Mouse (Mus musculus) neural tube, embryonic 13.5 days (tissue): ENCODE measurements at regions not wholly inside any gene's neighbourhood (a gene's known extent, or its start where the extent isn't known, plus 50 kb on each side); places are given as distances from the start of the nearest gene placed in this dataset.

Experiments
- ATAC-seq: fragments of 200-750 bp; cut with Nextera tagmentation; 2 replicates; pipeline ENCODE4 v1.8.0; 2017; ENCODE audit warnings: low read depth, mild to moderate bottlenecking, moderate TSS enrichment, moderate library complexity
- H3K27ac ChIP-seq: fragments of 300-500 bp; sonication (generic); replicated peaks from 2 replicates; pipeline ENCODE4 v1.5.1; 2015; ENCODE audit warnings: moderate library complexity, mild to moderate bottlenecking, inconsistent platforms
- H3K27me3 ChIP-seq: fragments of 300-500 bp; sonication (generic); 2 replicates; pipeline ENCODE4 v1.6.1; 2015; ENCODE audit warnings: mild to moderate bottlenecking, inconsistent platforms
- H3K36me3 ChIP-seq: fragments of 300-500 bp; sonication (generic); 2 replicates; pipeline ENCODE4 v1.6.1; 2015; ENCODE audit warnings: mild to moderate bottlenecking, inconsistent platforms
- H3K4me1 ChIP-seq: fragments of 300-500 bp; sonication (generic); replicated peaks from 2 replicates; pipeline ENCODE4 v1.6.1; 2015; ENCODE audit warnings: inconsistent platforms
- H3K4me2 ChIP-seq: fragments of 300-500 bp; sonication (generic); 2 replicates; pipeline ENCODE4 v1.6.1; 2015; ENCODE audit warnings: inconsistent platforms, mild to moderate bottlenecking, moderate library complexity
- H3K4me3 ChIP-seq: fragments of 300-500 bp; sonication (generic); 2 replicates; pipeline ENCODE4 v1.5.1; 2015; ENCODE audit warnings: mild to moderate bottlenecking, inconsistent platforms
- H3K9ac ChIP-seq: fragments of 300-500 bp; sonication (generic); 2 replicates; pipeline ENCODE4 v1.6.1; 2015; ENCODE audit warnings: moderate library complexity, mild to moderate bottlenecking, inconsistent platforms
- H3K9me3 ChIP-seq: fragments of 300-500 bp; sonication (generic); 2 replicates; pipeline ENCODE4 v1.6.1; 2016; ENCODE audit warnings: inconsistent platforms
- WGBS: fragments of 180-500 bp; shearing (Covaris S2); methylation state at CpG from one replicate; pipeline ENCODE4 v1.1.7; 2015; 5-methylcytosine and 5-hydroxymethylcytosine counted together

DNA sequence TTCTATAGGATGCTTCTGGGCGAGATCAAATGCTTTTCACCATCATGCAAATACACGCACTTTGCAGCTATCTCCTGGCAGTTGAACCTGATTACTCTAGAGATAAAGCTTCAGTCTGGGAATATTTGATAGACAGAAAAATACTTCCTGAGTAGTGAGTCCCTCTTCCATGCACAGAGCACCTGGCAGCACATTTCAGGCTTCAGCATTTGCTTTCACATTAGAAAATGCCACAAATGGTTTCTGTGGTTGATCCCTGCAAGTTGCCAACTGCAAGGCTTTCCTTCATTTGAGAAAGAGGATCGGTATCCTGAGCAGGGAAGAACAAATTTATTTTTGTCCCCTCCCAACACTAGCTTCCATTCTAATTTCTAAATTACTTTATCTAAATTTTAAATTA lies 155.5 kb upstream of the Negr1 start:
- no peak for ATAC-seq
- H3K9me3 ChIP-seq = no peaks in the 10 kb centered on the region
- H3K4me3 ChIP-seq = no peak overlapping the region
- H3K9ac ChIP-seq = no peak overlapping the region
- no peaks in the 10 kb centered on the region for H3K27me3 ChIP-seq
- no peak overlapping the region for H3K27ac ChIP-seq
- no peak overlapping the region for H3K4me2 ChIP-seq
- no peaks in the 10 kb centered on the region for H3K36me3 ChIP-seq
- WGBS = 91% methylated on average over 3 of the region's 3 CpGs
- no peaks in the 10 kb centered on the region for H3K4me1 ChIP-seq

DNA sequence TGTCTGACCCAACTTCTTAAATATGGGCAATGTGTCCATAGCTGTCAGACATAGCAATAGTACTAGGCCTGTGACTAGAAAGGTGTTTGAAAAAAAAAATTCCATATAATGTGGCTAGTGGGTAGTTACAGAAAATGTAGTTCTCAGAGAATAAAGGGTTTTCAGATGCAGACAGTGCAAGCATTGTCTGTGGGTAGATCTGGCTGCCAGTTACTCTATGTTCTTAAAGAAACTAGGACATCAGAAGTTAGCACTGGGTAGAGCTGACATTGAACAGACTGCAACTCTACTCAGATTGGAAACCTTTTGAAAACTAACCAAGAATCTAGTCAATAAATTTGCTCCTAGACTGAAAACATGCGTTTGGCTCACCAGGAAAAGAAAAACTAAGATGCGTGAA lies 154.5 kb upstream of the Negr1 start:
- Histone ChIP-seq H3K36me3 (no peaks in the 10 kb centered on the region), H3K4me1 (no peaks in the 10 kb centered on the region), H3K9ac (no peak overlapping the region), H3K4me2 (no peak overlapping the region), H3K27ac (no peak overlapping the region), H3K4me3 (no peak overlapping the region), H3K27me3 (no peaks in the 10 kb centered on the region), H3K9me3 (no peaks in the 10 kb centered on the region)
- no peak for ATAC-seq
- 90% methylated on average over 2 of the region's 2 CpGs for WGBS

DNA sequence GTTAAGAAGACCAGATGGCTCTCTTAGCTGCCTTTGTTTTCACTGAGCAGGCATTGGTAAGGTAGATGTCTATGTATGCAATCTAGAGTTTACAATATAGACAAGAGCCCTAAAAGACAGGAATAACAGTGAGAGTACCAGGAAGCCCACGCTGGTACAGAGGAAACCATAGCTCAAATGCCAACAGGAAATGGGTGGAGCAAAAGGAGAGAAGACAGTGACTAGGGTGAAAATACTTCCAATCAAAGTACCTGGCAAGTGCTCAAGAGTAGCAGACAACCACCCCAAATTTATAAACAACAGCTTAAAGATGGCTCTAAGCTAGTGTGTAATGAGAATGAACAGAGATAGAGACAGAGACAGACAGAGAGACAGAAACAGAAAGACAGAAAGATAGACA lies 151.5 kb upstream of the Negr1 start:
- H3K9me3 ChIP-seq = no peaks in the 10 kb centered on the region
- WGBS = 66% methylated on average over 1 of the region's 1 CpGs
- H3K4me1 ChIP-seq = no peaks in the 10 kb centered on the region
- H3K27ac ChIP-seq = no peak overlapping the region
- H3K27me3 ChIP-seq = no peaks in the 10 kb centered on the region
- no peak overlapping the region for H3K9ac ChIP-seq
- no peak for ATAC-seq
- no peaks in the 10 kb centered on the region for H3K36me3 ChIP-seq
- no peak overlapping the region for H3K4me3 ChIP-seq
- no peak overlapping the region for H3K4me2 ChIP-seq

DNA sequence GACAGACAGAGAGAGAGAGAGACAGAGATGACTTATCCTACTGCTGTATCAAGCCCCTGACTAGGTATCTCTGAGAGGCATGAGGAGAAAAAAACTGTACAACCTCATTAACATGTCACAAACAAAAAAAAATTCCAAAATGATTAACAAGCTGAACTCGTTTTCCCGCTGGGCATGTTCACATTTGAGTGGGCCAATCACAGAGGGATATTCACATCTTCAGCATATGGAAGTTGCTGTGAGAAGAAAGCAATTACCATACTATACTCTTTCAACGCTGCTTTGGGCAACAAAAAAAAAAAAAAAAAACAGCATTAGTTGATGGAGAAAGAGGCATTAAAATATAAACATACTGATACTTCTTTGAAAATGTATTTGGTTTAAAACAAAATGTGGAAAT lies 148.8 kb upstream of the Negr1 start:
- H3K36me3 ChIP-seq = no peaks in the 10 kb centered on the region
- no peak overlapping the region for H3K4me3 ChIP-seq
- H3K27ac ChIP-seq = no peak overlapping the region
- WGBS = 71% methylated on average over 3 of the region's 3 CpGs
- ATAC-seq = no peak
- no peaks in the 10 kb centered on the region for H3K9me3 ChIP-seq
- H3K4me2 ChIP-seq = no peak overlapping the region
- H3K27me3 ChIP-seq = no peaks in the 10 kb centered on the region
- no peak overlapping the region for H3K9ac ChIP-seq
- no peaks in the 10 kb centered on the region for H3K4me1 ChIP-seq

DNA sequence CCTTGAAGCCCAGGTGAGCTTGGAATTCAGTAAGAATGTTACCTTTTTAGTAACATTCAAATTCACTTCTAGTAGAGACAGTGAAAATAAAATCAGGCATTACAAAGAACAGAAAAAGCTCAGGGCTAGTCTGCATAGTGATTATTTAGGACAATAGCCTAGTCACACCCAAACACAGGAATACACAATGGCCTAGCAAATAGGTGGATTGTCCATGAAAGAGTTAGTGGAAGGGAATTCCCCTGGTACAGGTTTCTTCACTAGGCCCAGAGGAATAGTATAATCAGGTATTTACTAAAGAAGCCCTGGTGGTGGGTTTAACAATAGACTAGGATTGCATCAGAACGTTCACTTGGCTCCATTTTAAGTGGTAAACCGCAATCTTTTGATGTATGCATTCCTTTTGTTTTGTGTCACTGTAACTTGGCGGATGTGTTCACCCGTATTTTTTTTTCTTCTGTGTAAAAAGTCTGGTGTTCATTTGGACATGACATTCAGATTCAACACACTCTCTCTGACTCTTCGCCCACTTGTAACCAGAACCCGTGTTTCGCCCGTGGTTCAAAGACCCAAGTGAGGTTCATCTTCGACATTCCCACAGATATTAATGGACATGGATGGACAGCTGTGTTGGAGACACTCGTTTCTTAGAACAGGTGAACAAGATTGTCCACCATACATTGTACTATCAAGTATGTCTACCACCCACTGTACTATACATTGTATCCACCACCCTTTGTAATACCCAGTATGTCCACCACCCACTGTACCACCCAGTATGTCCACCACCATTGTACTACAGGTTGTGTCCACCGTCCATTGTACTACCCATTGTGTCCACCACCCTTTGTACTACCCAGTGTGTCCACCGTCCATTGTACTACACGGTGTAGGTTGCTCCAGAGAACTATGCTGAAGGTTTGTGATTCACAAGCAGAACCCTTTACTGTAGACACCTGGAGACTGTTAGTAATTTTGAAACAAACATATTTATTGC lies 146.9 kb upstream of the Negr1 start:
- no peak for ATAC-seq
- H3K4me3 ChIP-seq = no peak overlapping the region
- no peak overlapping the region for H3K4me2 ChIP-seq
- no peaks in the 10 kb centered on the region for H3K27me3 ChIP-seq
- H3K9ac ChIP-seq = no peak overlapping the region
- H3K36me3 ChIP-seq = no peaks in the 10 kb centered on the region
- no peaks in the 10 kb centered on the region for H3K9me3 ChIP-seq
- no peaks in the 10 kb centered on the region for H3K4me1 ChIP-seq
- WGBS = 91% methylated on average over 13 of the region's 13 CpGs
- no peak overlapping the region for H3K27ac ChIP-seq

DNA sequence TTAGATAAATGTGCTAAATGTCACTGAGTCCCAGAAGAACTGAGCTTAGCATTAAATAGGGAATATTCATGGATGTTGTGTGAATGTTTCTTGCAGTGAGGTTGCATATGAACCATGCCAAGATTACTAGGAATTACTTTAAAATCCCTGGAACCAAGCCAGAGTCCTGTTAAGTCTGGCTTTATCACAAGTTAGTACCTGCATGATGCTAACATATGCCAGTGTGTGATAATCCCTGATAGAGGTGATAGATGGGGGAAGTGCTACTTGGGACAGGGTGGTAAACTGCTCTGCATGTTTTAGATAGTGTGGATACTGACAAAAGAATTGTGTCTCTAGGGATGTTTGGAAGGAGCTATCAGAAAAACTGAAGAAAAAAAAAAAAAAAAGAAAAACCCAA lies 143.5 kb upstream of the Negr1 start:
- Histone ChIP-seq H3K27ac (no peak overlapping the region), H3K36me3 (no peaks in the 10 kb centered on the region), H3K4me1 (no peaks in the 10 kb centered on the region), H3K4me3 (no peak overlapping the region), H3K9me3 (no peaks in the 10 kb centered on the region), H3K9ac (no peak overlapping the region), H3K4me2 (no peak overlapping the region), H3K27me3 (no peaks in the 10 kb centered on the region)
- ATAC-seq = no peak

DNA sequence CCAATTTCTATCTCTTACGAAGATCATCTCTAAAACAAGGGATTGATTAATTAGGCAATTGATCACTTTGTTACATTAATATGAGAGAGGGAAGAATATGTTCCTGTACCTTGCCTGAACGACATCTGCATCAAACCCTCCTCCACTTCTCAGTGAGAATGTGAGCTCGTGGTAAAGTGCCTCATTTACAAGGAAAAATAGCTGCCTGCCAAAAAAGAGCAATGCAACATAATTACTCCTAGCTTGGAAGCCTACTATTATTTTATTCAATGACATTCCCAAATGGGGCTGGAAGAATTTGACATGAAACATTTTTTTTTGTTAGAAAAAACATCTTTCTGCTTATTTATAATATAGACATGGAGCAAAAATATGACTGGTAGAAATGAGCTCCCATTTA lies 138.5 kb upstream of the Negr1 start:
- no peak overlapping the region for H3K4me2 ChIP-seq

DNA sequence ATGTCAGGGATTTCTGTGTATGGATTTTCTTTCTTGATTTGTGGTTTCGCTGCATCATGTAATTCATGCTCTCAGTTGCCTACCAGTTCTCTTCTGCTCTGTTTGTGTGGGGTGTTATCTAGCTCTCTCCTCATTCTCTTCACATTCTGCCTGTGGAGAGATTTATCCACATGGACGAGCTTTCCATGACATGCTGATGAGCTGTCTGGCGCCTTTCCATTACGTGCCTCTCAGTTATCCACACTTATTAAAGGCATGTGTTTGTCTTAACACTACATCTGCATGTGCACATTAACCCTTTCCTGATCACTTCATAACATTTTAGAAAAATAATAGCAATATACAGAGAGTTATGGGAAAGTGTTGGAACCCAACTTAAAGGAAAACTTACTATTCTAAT lies 106.6 kb upstream of the Negr1 start:
- ATAC-seq = no peak
- Histone ChIP-seq H3K27ac (no peak overlapping the region), H3K9ac (no peak overlapping the region), H3K27me3 (no peaks in the 10 kb centered on the region), H3K4me2 (no peak overlapping the region), H3K4me1 (no peaks in the 10 kb centered on the region), H3K4me3 (no peak overlapping the region), H3K36me3 (no peaks in the 10 kb centered on the region), H3K9me3 (no peaks in the 10 kb centered on the region)
- WGBS = 52% methylated on average over 4 of the region's 4 CpGs

More for the DNA sequence above, 138.5 kb upstream of the Negr1 start:
- Histone ChIP-seq H3K4me1 (no peaks in the 10 kb centered on the region), H3K9me3 (no peaks in the 10 kb centered on the region), H3K27ac (no peak overlapping the region), H3K27me3 (no peaks in the 10 kb centered on the region), H3K4me3 (no peak overlapping the region), H3K36me3 (no peaks in the 10 kb centered on the region), H3K9ac (no peak overlapping the region)
- no peak for ATAC-seq
- WGBS = 65% methylated on average over 3 of the region's 3 CpGs

DNA sequence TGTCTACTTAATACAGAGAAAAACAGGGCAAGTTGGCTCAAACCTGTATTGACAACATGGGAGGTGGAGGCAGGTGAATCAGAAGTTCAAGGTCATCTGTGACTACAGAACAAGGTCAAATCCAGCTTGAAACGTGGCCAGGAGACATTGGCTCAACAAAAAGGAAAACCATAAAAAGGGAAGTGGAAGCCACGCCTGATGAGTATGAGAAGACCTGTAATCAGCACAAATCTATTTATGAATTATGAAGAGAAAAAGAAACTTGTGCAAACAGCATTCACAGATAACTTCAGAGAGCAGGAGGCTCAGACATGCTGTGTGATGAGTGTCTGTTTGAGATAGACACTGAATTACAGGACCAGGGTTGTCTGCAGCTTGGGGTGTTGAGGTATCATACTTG lies 98.3 kb upstream of the Negr1 start:
- WGBS = 78% methylated on average over 2 of the region's 2 CpGs

DNA sequence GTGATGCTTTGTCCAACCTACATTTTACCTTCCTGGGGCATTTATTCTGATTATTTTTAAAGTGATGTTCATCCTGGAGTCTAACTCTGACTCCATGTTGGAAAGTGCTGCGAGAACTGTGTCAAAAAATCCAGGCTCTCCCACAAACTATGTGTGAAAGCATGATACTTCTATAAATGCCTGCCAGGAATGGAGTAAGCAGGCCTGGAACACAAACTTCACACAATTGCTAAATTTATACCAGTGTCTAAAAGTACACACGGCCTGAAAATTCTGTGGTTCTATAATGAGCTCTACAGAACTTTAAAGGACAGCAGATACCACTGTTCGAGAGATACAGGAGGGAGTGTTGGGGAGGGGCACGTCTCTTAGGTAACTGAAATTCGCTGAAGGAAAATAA lies 96.0 kb upstream of the Negr1 start:
- H3K9me3 ChIP-seq = no peaks in the 10 kb centered on the region
- no peak for ATAC-seq
- WGBS = 85% methylated on average over 5 of the region's 5 CpGs

More for the DNA sequence above, 98.3 kb upstream of the Negr1 start:
- Histone ChIP-seq H3K4me1 (no peaks in the 10 kb centered on the region), H3K9me3 (no peaks in the 10 kb centered on the region), H3K4me3 (no peak overlapping the region), H3K36me3 (no peaks in the 10 kb centered on the region), H3K27me3 (no peaks in the 10 kb centered on the region), H3K27ac (no peak overlapping the region), H3K9ac (no peak overlapping the region), H3K4me2 (no peak overlapping the region)
- ATAC-seq = no peak

DNA sequence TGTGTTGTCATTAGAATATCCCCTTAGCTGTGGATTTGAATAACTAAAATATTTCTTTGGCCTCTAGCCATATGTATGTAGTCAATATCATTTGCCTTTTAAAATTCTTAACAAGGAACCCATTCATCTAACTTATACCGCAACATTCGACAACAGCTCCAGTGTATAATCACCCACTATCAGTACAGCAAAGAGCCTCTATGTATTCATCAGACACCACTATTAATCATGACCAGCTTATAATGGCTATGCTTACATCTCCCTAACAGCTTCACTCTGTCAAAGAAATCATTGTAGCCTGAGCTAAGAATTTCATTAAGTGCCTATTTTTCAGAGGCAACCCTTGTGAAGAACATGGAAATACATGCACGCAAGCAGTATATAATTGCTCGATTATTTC lies 88.9 kb upstream of the Negr1 start:
- no peak overlapping the region for H3K4me3 ChIP-seq
- H3K4me1 ChIP-seq = no peaks in the 10 kb centered on the region
- no peaks in the 10 kb centered on the region for H3K36me3 ChIP-seq
- H3K9me3 ChIP-seq = no peaks in the 10 kb centered on the region
- no peak for ATAC-seq
- H3K9ac ChIP-seq = no peak overlapping the region
- no peak overlapping the region for H3K27ac ChIP-seq
- 73% methylated on average over 4 of the region's 4 CpGs for WGBS
- H3K27me3 ChIP-seq = no peaks in the 10 kb centered on the region
- no peak overlapping the region for H3K4me2 ChIP-seq

More for the DNA sequence above, 96.0 kb upstream of the Negr1 start:
- Histone ChIP-seq H3K27ac (no peak overlapping the region), H3K4me1 (no peaks in the 10 kb centered on the region), H3K9ac (no peak overlapping the region), H3K4me3 (no peak overlapping the region), H3K36me3 (no peaks in the 10 kb centered on the region), H3K27me3 (no peaks in the 10 kb centered on the region), H3K4me2 (no peak overlapping the region)
